Mouse (Mus musculus) liver, postnatal 0 days (tissue): ENCODE results near the gene Sh3bp1. TPM values are rescaled to one million over a fixed set of nuclear protein-coding genes. Genes with fewer than 3 reads are reported as not detected.

Source experiments
- ATAC-seq: fragments of 200-750 bp; cut with Nextera tagmentation; 2 replicates; pipeline ENCODE4 v1.8.0; 2017; ENCODE audit warnings: mild to moderate bottlenecking, moderate library complexity
- DNase-seq: peaks from one replicate; pipeline ENCODE4 v3.0.0-alpha.2; 2016
- H3K27ac ChIP-seq: fragments of 300-500 bp; sonication (generic); 2 replicates; pipeline ENCODE4 v1.5.1; 2014; ENCODE audit warnings: antibody characterized with exemption, moderate library complexity, mild to moderate bottlenecking, low read depth
- H3K27me3 ChIP-seq: fragments of 300-500 bp; sonication (generic); 2 replicates; pipeline ENCODE4 v1.6.1; 2014; ENCODE audit warnings: low read length, control low read depth, mixed read lengths; ENCODE audit not compliant: insufficient read depth
- H3K36me3 ChIP-seq: fragments of 300-500 bp; sonication (generic); replicated peaks from 2 replicates; pipeline ENCODE4 v1.6.1; 2014; ENCODE audit warnings: mild to moderate bottlenecking, control low read depth, low read length, moderate library complexity, mixed read lengths; ENCODE audit not compliant: insufficient read depth
- H3K4me1 ChIP-seq: fragments of 300-500 bp; sonication (generic); 2 replicates; pipeline ENCODE4 v1.6.1; 2014; ENCODE audit warnings: antibody characterized with exemption, mild to moderate bottlenecking, control low read depth; ENCODE audit not compliant: insufficient read depth
- H3K4me2 ChIP-seq: fragments of 300-500 bp; sonication (generic); 2 replicates; pipeline ENCODE4 v1.6.1; 2014; ENCODE audit warnings: low read depth, mild to moderate bottlenecking, low read length, moderate library complexity, mixed read lengths
- H3K4me3 ChIP-seq: fragments of 300-500 bp; sonication (generic); 2 replicates; pipeline ENCODE4 v1.5.1; 2014; ENCODE audit warnings: low read depth, low read length
- H3K9ac ChIP-seq: fragments of 300-500 bp; sonication (generic); replicated peaks from 2 replicates; pipeline ENCODE4 v1.6.1; 2014; ENCODE audit warnings: mild to moderate bottlenecking, moderate library complexity
- H3K9me3 ChIP-seq: fragments of 300-500 bp; sonication (generic); 2 replicates; pipeline ENCODE4 v1.6.1; 2016; ENCODE audit warnings: mild to moderate bottlenecking, control low read depth, low read length, mixed read lengths
- CTCF ChIP-seq: sonication (generic); IDR thresholded peaks from 2 replicates; pipeline ENCODE4 v1.5.1; 2016; ENCODE audit warnings: antibody characterized with exemption, low read depth
- EP300 ChIP-seq: IDR thresholded peaks from 2 replicates; pipeline ENCODE4 v1.6.1; 2016; ENCODE audit warnings: antibody characterized with exemption, low read depth, mild to moderate bottlenecking
- WGBS: fragments of 180-500 bp; shearing (Covaris S2); extraction: QIAGEN DNeasy Blood & Tissue Kit; methylation state at CpG from one replicate; pipeline ENCODE4 v1.1.7; 2014; ENCODE audit not compliant: insufficient replicate concordance; 5-methylcytosine and 5-hydroxymethylcytosine counted together
- polyA plus RNA-seq: library from polyadenylated mRNA; unstranded; fragments of >200 nt; fragmentation: Nextera tagmentation; extraction: Ambion mirVana; gene quantifications from 2 replicates; pipeline ENCODE4 v1.2.1, GENCODE M21; 2015

Sh3bp1 gene
- polyA plus RNA-seq, 1 experiment from 2014 or later = 8.2 TPM

DNA sequence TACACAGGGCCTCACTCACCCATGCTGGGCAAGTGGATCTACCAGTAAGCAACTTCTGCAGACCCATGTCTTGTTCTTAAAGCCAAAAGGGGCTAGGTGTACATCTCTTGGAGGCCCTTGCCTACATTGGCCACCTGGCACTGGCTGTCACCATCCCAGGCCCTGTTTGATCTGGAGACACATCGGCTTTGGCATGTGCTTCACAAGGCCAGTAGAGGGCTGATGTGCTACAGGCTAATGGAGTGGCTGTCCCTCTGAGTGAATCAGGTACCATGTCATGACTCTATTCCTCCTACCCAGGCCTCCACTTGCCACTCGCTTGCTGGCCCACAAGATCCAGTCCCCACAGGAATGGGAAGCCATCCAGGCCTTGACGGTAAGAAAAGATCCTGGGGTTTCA is 17.7 kb upstream of the Sh3bp1 start:
- H3K27ac ChIP-seq = no peak overlapping the region
- DNase-seq (no peak), ATAC-seq (no peak)
- H3K4me1 ChIP-seq = peaks cover 15% of the 10 kb centered on the region
- H3K27me3 ChIP-seq = no peaks in the 10 kb centered on the region
- TF ChIP-seq CTCF (0 out of 2 replicates have a peak, but pooled peaks have one; percentile 23), EP300 (no peak)
- no peaks in the 10 kb centered on the region for H3K9me3 ChIP-seq
- no peak overlapping the region for H3K4me3 ChIP-seq
- 83% methylated on average over 3 of the region's 3 CpGs for WGBS
- no peak overlapping the region for H3K4me2 ChIP-seq
- H3K36me3 ChIP-seq = peaks cover 53% of the 10 kb centered on the region
- no peak overlapping the region for H3K9ac ChIP-seq

DNA sequence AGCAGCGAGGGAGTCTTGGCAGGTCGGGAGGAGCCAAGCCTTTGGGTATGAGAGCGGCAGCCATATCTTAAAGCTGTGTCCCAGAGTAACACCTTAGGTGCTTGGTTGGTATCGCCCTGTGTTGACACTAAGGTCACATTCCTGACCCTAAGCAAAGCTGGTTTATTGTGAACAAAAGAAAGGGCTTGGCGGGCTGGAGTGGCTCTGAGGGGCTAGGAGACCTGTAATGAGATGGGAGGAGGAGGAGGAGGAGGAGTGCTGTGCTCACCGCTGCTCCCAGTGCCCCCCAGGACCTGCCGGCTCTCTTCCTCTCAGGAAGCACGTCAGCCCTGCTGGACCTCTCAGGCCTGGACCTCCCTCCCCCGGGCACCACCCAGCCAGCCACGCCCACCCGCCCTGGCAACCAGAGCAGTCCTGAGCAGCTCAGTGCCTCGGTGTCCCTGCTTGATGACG is 10.1 kb upstream of the Sh3bp1 start:
- H3K4me2 ChIP-seq = no peak overlapping the region
- H3K4me1 ChIP-seq = peaks cover 16% of the 10 kb centered on the region
- H3K27ac ChIP-seq = no peak overlapping the region
- no peak overlapping the region for H3K9ac ChIP-seq
- no peak overlapping the region for H3K4me3 ChIP-seq
- H3K36me3 ChIP-seq = peaks cover 62% of the 10 kb centered on the region
- 46% methylated on average over 13 of the region's 13 CpGs for WGBS
- H3K27me3 ChIP-seq = no peaks in the 10 kb centered on the region
- DNase-seq (peak; percentile 50), ATAC-seq (peak; percentile 24; the same call in 1 of the 2 replicates)
- no peak for TF ChIP-seq CTCF
- no peak for TF ChIP-seq EP300
- no peaks in the 10 kb centered on the region for H3K9me3 ChIP-seq

DNA sequence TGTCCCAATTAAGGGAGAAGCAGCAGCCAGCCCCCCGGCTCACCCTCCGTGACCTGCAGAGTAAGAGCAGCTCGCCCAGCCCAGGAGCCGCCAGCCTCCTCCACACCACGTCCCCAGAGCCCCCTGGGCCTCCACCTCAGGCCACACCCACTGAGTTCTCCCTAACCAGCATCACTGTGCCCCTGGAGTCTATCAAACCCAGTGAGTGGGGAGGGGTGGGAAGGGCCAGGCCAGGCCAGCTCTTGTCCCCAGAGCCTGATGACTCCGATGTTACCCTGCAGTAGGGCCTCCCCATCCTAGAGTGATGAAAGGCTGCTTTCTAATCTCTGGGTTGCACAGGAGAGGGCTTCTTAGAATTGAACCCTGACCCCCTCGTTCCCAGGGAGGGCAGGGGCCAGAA is 7.1 kb upstream of the Sh3bp1 start:
- no peak for TF ChIP-seq EP300
- TF ChIP-seq CTCF = no peak
- H3K9ac ChIP-seq = no peak overlapping the region
- H3K4me2 ChIP-seq = no peak overlapping the region
- H3K4me3 ChIP-seq = no peak overlapping the region
- H3K27me3 ChIP-seq = no peaks in the 10 kb centered on the region
- H3K4me1 ChIP-seq = peaks cover 47% of the 10 kb centered on the region
- no peaks in the 10 kb centered on the region for H3K9me3 ChIP-seq
- H3K27ac ChIP-seq = no peak overlapping the region
- 63% methylated on average over 7 of the region's 7 CpGs for WGBS
- no peak for DNase-seq
- no peak for ATAC-seq
- peaks cover 37% of the 10 kb centered on the region for H3K36me3 ChIP-seq

DNA sequence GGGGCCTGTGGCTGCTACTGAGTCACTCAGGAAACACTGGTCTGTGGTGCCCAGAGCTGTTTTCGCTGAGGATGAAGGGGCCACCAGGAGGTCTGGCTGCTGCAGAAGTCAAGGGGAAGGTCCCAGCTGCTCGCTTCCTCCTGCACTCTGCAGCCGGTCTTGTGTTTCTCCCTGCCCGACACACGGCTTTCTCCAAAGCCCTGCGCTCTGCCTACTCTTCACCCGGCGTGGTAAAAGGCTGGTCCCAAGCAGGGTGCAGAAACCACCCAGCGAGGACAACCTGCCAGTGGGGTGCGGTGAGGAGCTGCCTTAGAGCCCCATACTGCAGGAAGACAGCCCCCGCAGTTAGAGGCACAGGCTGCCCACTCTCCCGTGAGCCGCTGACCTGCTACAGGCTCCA is 4.8 kb upstream of the Sh3bp1 start:
- DNase-seq (peak; percentile 42), ATAC-seq (peak; percentile 8; the same call in 1 of the 2 replicates)
- Histone ChIP-seq H3K36me3 (peaks cover 21% of the 10 kb centered on the region), H3K4me3 (no peak overlapping the region), H3K27me3 (no peaks in the 10 kb centered on the region), H3K4me2 (peak overlapping the region; percentile 55), H3K4me1 (peaks cover 57% of the 10 kb centered on the region), H3K27ac (peak overlapping the region; percentile 72), H3K9me3 (no peaks in the 10 kb centered on the region), H3K9ac (peak overlapping the region; percentile 26; the same call in 1 of the 2 replicates)
- 40% methylated on average over 12 of the region's 13 CpGs for WGBS
- TF ChIP-seq CTCF = no peak
- no peak for TF ChIP-seq EP300

- no peaks in the 10 kb centered on the region for H3K9me3 ChIP-seq
- peak overlapping the region; percentile 27; the same call in 1 of the 2 replicates for H3K4me2 ChIP-seq
- no peaks in the 10 kb centered on the region for H3K27me3 ChIP-seq
- peak; percentile 41 for DNase-seq
- ATAC-seq = no peak
- 0 out of 2 replicates have a peak overlapping the region, but pooled peaks have one; percentile 16 for H3K9ac ChIP-seq
- H3K4me1 ChIP-seq = peaks cover 66% of the 10 kb centered on the region
- 30% methylated on average over 2 of the region's 2 CpGs for WGBS
- H3K4me3 ChIP-seq = no peak overlapping the region
- peaks cover 19% of the 10 kb centered on the region for H3K36me3 ChIP-seq
- 0 out of 2 replicates have a peak overlapping the region, but pooled peaks have one; percentile 49 for H3K27ac ChIP-seq
- TF ChIP-seq CTCF (no peak), EP300 (no peak)
These were observed 3.8 kb upstream of the Sh3bp1 start for GRCm38 (mm10) chr15:78895741-78896140.

GRCm38 (mm10) chr15:78896149-78896548 is 3.4 kb upstream of the Sh3bp1 start:
- Histone ChIP-seq H3K4me2 (peak overlapping the region; percentile 27; the same call in 1 of the 2 replicates), H3K36me3 (peaks cover 19% of the 10 kb centered on the region), H3K4me3 (no peak overlapping the region), H3K4me1 (peaks cover 70% of the 10 kb centered on the region), H3K27me3 (no peaks in the 10 kb centered on the region), H3K9me3 (no peaks in the 10 kb centered on the region), H3K27ac (peak overlapping the region; percentile 49; the same call in 1 of the 2 replicates), H3K9ac (0 out of 2 replicates have a peak overlapping the region, but pooled peaks have one; percentile 16)
- 58% methylated on average over 3 of the region's 3 CpGs for WGBS
- ATAC-seq (peak; percentile 12; the same call in 1 of the 2 replicates), DNase-seq (peak; percentile 48)
- TF ChIP-seq CTCF (no peak), EP300 (no peak)
